ENCODE assay signal across 8 mouse cellular contexts in genomic region chr1:36683810-36684467, GRCm38 (mm10). TPM values are rescaled to one million over a fixed set of nuclear protein-coding genes. Genes with fewer than 3 reads are reported as not detected.
DNase-seq lines count a peak whose midpoint lies in the region; ATAC-seq lines count a peak whose summit lies in the region.

No protein-coding gene starts in this region.

- peak; percentile 69 for ATAC-seq in inflammation-experienced regulatory T-cells, adult 6 months
- peak; percentile 96 for ATAC-seq in megakaryocyte-erythroid progenitor cell, adult 5-6 weeks (replicated peaks; ENCODE audit: low FRiP score, low TSS enrichment, poor library complexity, severe bottlenecking)

- DNase-seq in T-cell, adult 2 months (ENCODE audit: low spot score) = peak; percentile 64
- DNase-seq in cerebellum, postnatal 14 days = peak; percentile 88 to 91
- peak; percentile 67 to 85 for DNase-seq in frontal cortex, postnatal 36 days (ENCODE audit: low spot score in 2 of 2)
- peak; percentile 50 to 82 for DNase-seq in left cerebral cortex, adult 9 months (ENCODE audit: low spot score in 2 of 2)
- peak; percentile 80 for DNase-seq in right cerebral cortex, postnatal 14 days
- peak; percentile 88 for DNase-seq in urinary bladder, postnatal 14 days (ENCODE audit: low spot score)

RNA-seq across cellular contexts. Expression of gene Fam178b, which starts 1.0 kb away (rescaled TPM):
- under 1 TPM in 1 of 3 experiments, not detected in 2; 0.40 TPM for polyA plus RNA-seq in inflammation-experienced regulatory T-cells, adult 6 months (2017; shearing (Covaris generic))
- total RNA-seq in megakaryocyte-erythroid progenitor cell, adult 5-6 weeks (2014; fragmentation: Nextera tagmentation) = not detected in 2 replicates
- not detected in 2 replicates for total RNA-seq in megakaryocyte-erythroid progenitor cell, adult 5-6 weeks (2017)

RNA-seq across cellular contexts. Expression of gene Cox5b, which starts 7.3 kb away (rescaled TPM):
- 100 to 1,000 TPM; 273 to 480 (median 293) TPM for polyA plus RNA-seq in inflammation-experienced regulatory T-cells, adult 6 months (2017; shearing (Covaris generic))
- total RNA-seq in megakaryocyte-erythroid progenitor cell, adult 5-6 weeks (2014; fragmentation: Nextera tagmentation) = 728 and 806 TPM in 2 replicates
- total RNA-seq in megakaryocyte-erythroid progenitor cell, adult 5-6 weeks (2017) = 1,234 and 1,237 TPM in 2 replicates

RNA-seq across cellular contexts. Expression of gene 4933424G06Rik, which starts 26.0 kb away (rescaled TPM):
- polyA plus RNA-seq in inflammation-experienced regulatory T-cells, adult 6 months (2017; shearing (Covaris generic)) = not detected
- total RNA-seq in megakaryocyte-erythroid progenitor cell, adult 5-6 weeks (2014; fragmentation: Nextera tagmentation) = not detected in 2 replicates
- total RNA-seq in megakaryocyte-erythroid progenitor cell, adult 5-6 weeks (2017) = not detected in 2 replicates

RNA-seq across cellular contexts. Expression of gene Actr1b, which starts 30.3 kb away (rescaled TPM):
- polyA plus RNA-seq in inflammation-experienced regulatory T-cells, adult 6 months (2017; shearing (Covaris generic)) = 10 to 100 TPM; 37.4 to 47.1 (median 41.0) TPM
- total RNA-seq in megakaryocyte-erythroid progenitor cell, adult 5-6 weeks (2014; fragmentation: Nextera tagmentation) = 45.8 and 49.2 TPM in 2 replicates
- total RNA-seq in megakaryocyte-erythroid progenitor cell, adult 5-6 weeks (2017) = 49.1 and 51.1 TPM in 2 replicates

Comparison
In these comparisons a context has a peak if more than half of its experiments do, and no peak if none do; other contexts are left out.
1. Peak in every context shown above with its lines: DNase-seq and ATAC-seq.